Mouse (Mus musculus) cerebellum, adult 2 months (tissue): ENCODE data around the gene Nos1. TPM values are rescaled to one million over a fixed set of nuclear protein-coding genes. Genes with fewer than 3 reads are reported as not detected.
A peak's percentile ranks its signal among the peaks of the same experiment; 100 is the strongest.

Source experiments
- DNase-seq, 2 experiments: peaks; one replicate each; pipeline ENCODE4 v3.0.0; 2021
- H3K27ac ChIP-seq: fragments of 200-500 bp; 2 replicates; pipeline ENCODE4 v1.5.1; 2012; ENCODE audit warnings: low read length, control low read depth, inconsistent platforms; ENCODE audit not compliant: insufficient read depth
- H3K27me3 ChIP-seq: fragments of 200-500 bp; 2 replicates; pipeline ENCODE4 v1.6.1; 2012; ENCODE audit warnings: inconsistent platforms, mild to moderate bottlenecking, low read length, moderate library complexity; ENCODE audit not compliant: control insufficient read depth, insufficient read depth
- H3K4me1 ChIP-seq: fragments of 200-500 bp; 2 replicates; pipeline ENCODE4 v1.6.1; 2011; ENCODE audit warnings: low read length; ENCODE audit not compliant: control insufficient read depth, insufficient read depth
- H3K4me3 ChIP-seq: fragments of 200-500 bp; replicated peaks from 2 replicates; pipeline ENCODE3; 2011; ENCODE audit warnings: mild to moderate bottlenecking, low read depth, low read length, control low read depth; ENCODE audit not compliant: insufficient read depth
- CTCF ChIP-seq: fragments of 200-500 bp; IDR thresholded peaks from 2 replicates; pipeline ENCODE4 v1.5.1; 2011; ENCODE audit warnings: low read depth, mild to moderate bottlenecking, control low read depth, low read length, moderate library complexity, borderline replicate concordance; ENCODE audit not compliant: insufficient read depth
- POLR2A ChIP-seq: fragments of 200-500 bp; IDR thresholded peaks from 2 replicates; pipeline ENCODE4 v1.6.1; 2011; ENCODE audit warnings: low read length, control low read depth, borderline replicate concordance; ENCODE audit not compliant: insufficient read depth
- WGBS: fragments of 180-500 bp; shearing (Covaris S2); methylation state at CpG from one replicate; pipeline ENCODE4 v1.1.7; 2018; 5-methylcytosine and 5-hydroxymethylcytosine counted together
- polyA plus RNA-seq: library from polyadenylated mRNA; depleted of rRNA; stranded (reverse); fragments of >200 nt; gene quantifications from 2 replicates; pipeline ENCODE4 v1.2.3, GENCODE M21; 2012

Gene Nos1
- polyA plus RNA-seq, 1 experiment = 28.0 TPM

GRCm38 (mm10) chr5:117979082-117979481 lies 198.2 kb downstream of the Nos1 start:
- Histone ChIP-seq H3K27ac (no peak overlapping the region), H3K4me3 (peak overlapping the region; percentile 16), H3K27me3 (no peaks in the 10 kb centered on the region), H3K4me1 (peaks cover 10% of the 10 kb centered on the region; the same call in 1 of the 2 replicates)
- no peak for DNase-seq
- 26% methylated on average over 5 of the region's 5 CpGs for WGBS
- no peak for TF ChIP-seq CTCF
- TF ChIP-seq POLR2A = no peak

GRCm38 (mm10) chr5:117980921-117981320 lies 200.1 kb downstream of the Nos1 start:
- TF ChIP-seq POLR2A = no peak
- no peak for TF ChIP-seq CTCF
- H3K4me1 ChIP-seq = peaks cover 20% of the 10 kb centered on the region
- 84% methylated on average over 8 of the region's 8 CpGs for WGBS
- no peak overlapping the region for H3K4me3 ChIP-seq
- no peak for DNase-seq
- H3K27ac ChIP-seq = no peak overlapping the region
- no peaks in the 10 kb centered on the region for H3K27me3 ChIP-seq

- Histone ChIP-seq H3K4me3 (no peak overlapping the region), H3K27me3 (no peaks in the 10 kb centered on the region), H3K4me1 (peaks cover 20% of the 10 kb centered on the region), H3K27ac (no peak overlapping the region)
- 53% methylated on average over 5 of the region's 5 CpGs for WGBS
- DNase-seq = no peak
- TF ChIP-seq POLR2A (no peak), CTCF (no peak)
Observed at GRCm38 (mm10) chr5:117981943-117982342, 201.1 kb downstream of the Nos1 start.

- H3K4me1 ChIP-seq = peaks cover 22% of the 10 kb centered on the region
- H3K27me3 ChIP-seq = no peaks in the 10 kb centered on the region
- no peak overlapping the region for H3K27ac ChIP-seq
- TF ChIP-seq CTCF (no peak), POLR2A (no peak)
- H3K4me3 ChIP-seq = no peak overlapping the region
- 64% methylated on average over 4 of the region's 4 CpGs for WGBS
- no peak for DNase-seq
Observed at GRCm38 (mm10) chr5:117986327-117986726, 205.5 kb downstream of the Nos1 start.

- no peaks in the 10 kb centered on the region for H3K27me3 ChIP-seq
- H3K4me3 ChIP-seq = no peak overlapping the region
- DNase-seq = no peak
- H3K4me1 ChIP-seq = peaks cover 21% of the 10 kb centered on the region
- no peak for TF ChIP-seq CTCF
- no peak for TF ChIP-seq POLR2A
- no peak overlapping the region for H3K27ac ChIP-seq
- 70% methylated on average over 3 of the region's 3 CpGs for WGBS
Observed at GRCm38 (mm10) chr5:117987891-117988290, 207.1 kb downstream of the Nos1 start.

GRCm38 (mm10) chr5:117988367-117988766 lies 207.5 kb downstream of the Nos1 start:
- no peak overlapping the region for H3K27ac ChIP-seq
- TF ChIP-seq POLR2A = no peak
- no peak for TF ChIP-seq CTCF
- H3K27me3 ChIP-seq = no peaks in the 10 kb centered on the region
- no peak overlapping the region for H3K4me3 ChIP-seq
- H3K4me1 ChIP-seq = peaks cover 20% of the 10 kb centered on the region
- WGBS = 52% methylated on average over 9 of the region's 9 CpGs
- no peak for DNase-seq

- no peak overlapping the region for H3K27ac ChIP-seq
- 50% methylated on average over 6 of the region's 6 CpGs for WGBS
Observed at GRCm38 (mm10) chr5:117989773-117990172, 208.9 kb downstream of the Nos1 start.

GRCm38 (mm10) chr5:117990957-117991356 lies 210.1 kb downstream of the Nos1 start:
- 87% methylated on average over 3 of the region's 3 CpGs for WGBS
- peaks cover 30% of the 10 kb centered on the region for H3K4me1 ChIP-seq

More at GRCm38 (mm10) chr5:117989773-117990172, 208.9 kb downstream of the Nos1 start:
- no peaks in the 10 kb centered on the region for H3K27me3 ChIP-seq
- TF ChIP-seq POLR2A = no peak
- TF ChIP-seq CTCF = no peak
- H3K4me3 ChIP-seq = no peak overlapping the region
- peaks cover 29% of the 10 kb centered on the region for H3K4me1 ChIP-seq
- no peak for DNase-seq

More at GRCm38 (mm10) chr5:117990957-117991356, 210.1 kb downstream of the Nos1 start:
- TF ChIP-seq CTCF (no peak), POLR2A (no peak)
- no peaks in the 10 kb centered on the region for H3K27me3 ChIP-seq
- no peak overlapping the region for H3K27ac ChIP-seq
- DNase-seq = no peak
- H3K4me3 ChIP-seq = no peak overlapping the region
